Mouse (Mus musculus) MEL (cell line): Measurements from ENCODE around the gene Upk3a. TPM values are rescaled to one million over a fixed set of nuclear protein-coding genes. Genes with fewer than 3 reads are reported as not detected.
A peak's percentile ranks its signal among the peaks of the same experiment; 100 is the strongest.

Experiments
- DNase-seq: peaks from one replicate; pipeline ENCODE4 v3.0.0; 2011; ENCODE audit warnings: low read depth, low spot score
- H3K27ac ChIP-seq: 2 replicates; pipeline ENCODE4 v1.5.1; 2012; ENCODE audit warnings: low read depth, mild to moderate bottlenecking, control low read depth, low read length, moderate library complexity; ENCODE audit not compliant: control insufficient read depth
- H3K27me3 ChIP-seq, 2 experiments: fragments of 150-350 bp in 1 of 2; sonication (generic) in 1 of 2; 2 replicates each; pipeline ENCODE4 v1.6.1; 2012; ENCODE audit warnings: low read length in 2 of 2, mild to moderate bottlenecking in 2 of 2, improper control_type of control experiment in 1 of 2, moderate library complexity in 1 of 2; ENCODE audit not compliant: insufficient read depth in 2 of 2, control insufficient read depth in 1 of 2
- H3K36me3 ChIP-seq, 2 experiments: 2 replicates each; pipeline ENCODE4 v1.6.1; 2012 to 2014; ENCODE audit warnings: low read length in 2 of 2, improper control_type of control experiment in 1 of 2, inconsistent platforms in 1 of 2, mild to moderate bottlenecking in 1 of 2; ENCODE audit not compliant: insufficient read depth in 2 of 2, control insufficient read depth in 1 of 2
- H3K4me1 ChIP-seq, 2 experiments: fragments of 150-350 bp in 1 of 2; sonication (generic) in 1 of 2; 2 replicates each; pipeline ENCODE4 v1.6.1; 2012; ENCODE audit warnings: low read length in 2 of 2, improper control_type of control experiment in 1 of 2, mild to moderate bottlenecking in 1 of 2; ENCODE audit not compliant: insufficient read depth in 2 of 2, control insufficient read depth in 1 of 2
- H3K4me3 ChIP-seq, 2 experiments: fragments of 150-350 bp in 1 of 2; sonication (generic) in 1 of 2; 2 replicates each; pipeline ENCODE4 v1.5.1; 2012; ENCODE audit warnings: low read depth in 2 of 2, low read length in 2 of 2, mild to moderate bottlenecking in 2 of 2, moderate library complexity in 2 of 2, control low read depth in 1 of 2, improper control_type of control experiment in 1 of 2; ENCODE audit not compliant: control insufficient read depth in 1 of 2, insufficient read depth in 1 of 2
- H3K79me2 ChIP-seq: 2 replicates; pipeline ENCODE4 v1.6.1; 2012; ENCODE audit warnings: mild to moderate bottlenecking, low read length, moderate library complexity; ENCODE audit not compliant: control insufficient read depth, poor library complexity, insufficient read depth
- H3K9ac ChIP-seq: 2 replicates; pipeline ENCODE4 v1.6.1; 2012; ENCODE audit warnings: low read depth, mild to moderate bottlenecking, control low read depth, low read length, moderate library complexity; ENCODE audit not compliant: control insufficient read depth, poor library complexity, severe bottlenecking
- H3K9me3 ChIP-seq: fragments of 150-350 bp; sonication (generic); replicated peaks from 2 replicates; pipeline ENCODE4 v1.6.1; 2012; ENCODE audit warnings: mild to moderate bottlenecking, low read length, improper control_type of control experiment, moderate library complexity; ENCODE audit not compliant: insufficient read depth
- BHLHE40 ChIP-seq: IDR thresholded peaks from 2 replicates; pipeline ENCODE4 v1.6.1; 2012; ENCODE audit warnings: low read depth, mild to moderate bottlenecking, inconsistent platforms, low read length, improper control_type of control experiment, borderline replicate concordance
- CHD1 ChIP-seq: IDR thresholded peaks from 2 replicates; pipeline ENCODE4 v1.6.1; 2012; ENCODE audit warnings: low read depth, mild to moderate bottlenecking, inconsistent platforms, low read length, improper control_type of control experiment
- CTCF ChIP-seq, 3 experiments: IDR thresholded peaks in 2 of 3; conservative IDR thresholded peaks in 1 of 3; 2 replicates each; pipeline ENCODE4 v1.5.1; 2011 to 2012; ENCODE audit warnings: low read length in 3 of 3, low read depth in 2 of 3, mild to moderate bottlenecking in 2 of 3, improper control_type of control experiment in 1 of 3, inconsistent platforms in 1 of 3, mixed read lengths in 1 of 3, moderate library complexity in 1 of 3; ENCODE audit not compliant: control insufficient read depth in 1 of 3, insufficient read depth in 1 of 3, poor library complexity in 1 of 3, severe bottlenecking in 1 of 3
- EP300 ChIP-seq, 2 experiments: IDR thresholded peaks; 2 replicates each; pipeline ENCODE4 v1.6.1; 2011; ENCODE audit warnings: improper control_type of control experiment in 2 of 2, low read length in 2 of 2, low read depth in 1 of 2, mild to moderate bottlenecking in 1 of 2
- HCFC1 ChIP-seq: IDR thresholded peaks from 2 replicates; pipeline ENCODE4 v1.6.1; 2012; ENCODE audit warnings: low read depth, mild to moderate bottlenecking, inconsistent platforms, low read length, improper control_type of control experiment, moderate library complexity
- MAFK ChIP-seq: IDR thresholded peaks from 2 replicates; pipeline ENCODE4 v1.6.1; 2011; ENCODE audit warnings: low read depth, mild to moderate bottlenecking, low read length, improper control_type of control experiment, borderline replicate concordance
- MAX ChIP-seq: IDR thresholded peaks from 2 replicates; pipeline ENCODE4 v1.6.1; 2011; ENCODE audit warnings: low read length, improper control_type of control experiment
- MEF2A ChIP-seq: IDR thresholded peaks from 2 replicates; pipeline ENCODE4 v1.6.1; 2014; ENCODE audit warnings: low read depth, mild to moderate bottlenecking, inconsistent platforms, low read length, improper control_type of control experiment; ENCODE audit not compliant: poor library complexity, insufficient replicate concordance, severe bottlenecking; ENCODE audit errors: extremely low read depth
- MYC ChIP-seq: IDR thresholded peaks from 2 replicates; pipeline ENCODE4 v1.6.1; 2011; ENCODE audit warnings: low read depth, mild to moderate bottlenecking, low read length, improper control_type of control experiment, moderate library complexity
- NELFE ChIP-seq: IDR thresholded peaks from 2 replicates; pipeline ENCODE4 v1.6.1; 2011; ENCODE audit warnings: low read depth, low read length, improper control_type of control experiment
- NRF1 ChIP-seq: IDR thresholded peaks from 2 replicates; pipeline ENCODE4 v1.6.1; 2014; ENCODE audit warnings: low read depth, mild to moderate bottlenecking, inconsistent platforms, low read length, improper control_type of control experiment, moderate library complexity; ENCODE audit not compliant: poor library complexity, insufficient read depth, severe bottlenecking
- SIN3A ChIP-seq: IDR thresholded peaks from 2 replicates; pipeline ENCODE4 v1.6.1; 2012; ENCODE audit warnings: low read length, improper control_type of control experiment, inconsistent platforms
- TBP ChIP-seq: IDR thresholded peaks from 2 replicates; pipeline ENCODE4 v1.8.0; 2011; ENCODE audit warnings: low read depth, low read length, improper control_type of control experiment
- UBTF ChIP-seq: IDR thresholded peaks from 2 replicates; pipeline ENCODE4 v1.6.1; 2012; ENCODE audit warnings: low read depth, mild to moderate bottlenecking, inconsistent platforms, low read length, improper control_type of control experiment, moderate library complexity, borderline replicate concordance; ENCODE audit not compliant: insufficient read depth
- ZNF384 ChIP-seq: IDR thresholded peaks from 2 replicates; pipeline ENCODE4 v1.6.1; 2012; ENCODE audit warnings: low read depth, mild to moderate bottlenecking, inconsistent platforms, low read length, improper control_type of control experiment
- polyA plus RNA-seq, 2 experiments: library from polyadenylated mRNA; stranded (reverse) in 1 of 2; unstranded in 1 of 2; fragments of >175 nt in 1 of 2; fragments of >200 nt in 1 of 2; gene quantifications; 2 replicates each; pipeline versions ENCODE4 v1.2.1 to v1.2.4; 2012; ENCODE audit warnings: low replicate concordance in 2 of 2, low read depth in 1 of 2; ENCODE audit not compliant: insufficient read length in 2 of 2, insufficient read depth in 1 of 2, missing spikeins in 1 of 2
- total RNA-seq: library from RNA; depleted of rRNA; stranded (reverse); fragments of 300-350 nt; gene quantifications from 2 replicates; pipeline ENCODE4 v1.2.3, GENCODE M21; 2012

The Upk3a gene
- total and polyA plus RNA-seq, 3 experiments: not detected

DNA sequence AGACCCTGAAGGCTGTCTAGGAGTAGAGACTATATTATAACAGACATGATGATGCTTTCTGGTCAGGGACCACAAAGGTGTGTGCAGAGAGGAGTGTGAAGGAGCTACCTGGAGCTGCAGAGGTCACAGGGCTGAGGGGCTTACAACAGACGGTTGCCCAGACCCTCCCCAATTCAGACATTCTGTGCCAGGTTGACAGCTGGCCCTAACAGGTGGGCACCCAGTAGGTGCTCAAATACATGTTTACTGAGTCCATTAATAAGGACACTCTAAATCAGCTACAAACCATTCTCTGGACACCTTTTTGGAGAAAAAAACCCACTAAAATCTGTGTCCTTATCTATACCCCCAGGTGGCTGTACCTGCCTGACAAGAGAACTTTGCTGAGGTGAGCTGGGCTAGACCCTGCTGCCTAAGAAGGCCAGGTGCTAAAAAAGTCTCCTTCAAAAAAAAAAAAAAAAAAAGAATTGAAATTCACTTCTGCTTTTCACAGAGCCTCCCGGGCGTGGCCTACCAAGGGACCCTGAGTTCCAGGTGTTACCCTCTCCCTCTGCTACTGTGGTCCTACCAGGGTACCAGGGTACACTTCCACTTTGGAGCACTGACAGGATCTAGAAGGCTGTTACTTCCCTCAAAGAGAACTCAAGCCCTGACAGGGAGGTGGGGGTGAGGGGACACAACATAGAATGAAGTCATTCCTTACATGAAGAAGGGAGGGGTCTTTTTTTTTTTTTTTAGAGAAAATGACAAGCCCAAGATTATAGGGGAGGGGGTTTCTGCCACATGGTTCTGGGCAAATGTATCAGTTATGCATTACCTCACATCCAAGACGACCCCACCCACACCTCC, 30.5 kb upstream of the Upk3a start:
- peak; percentile 66 for DNase-seq
- Histone ChIP-seq H3K27me3 (no peaks in the 10 kb centered on the region), H3K9me3 (no peaks in the 10 kb centered on the region), H3K79me2 (peaks cover 5% of the 10 kb centered on the region), H3K27ac (no peak overlapping the region), H3K36me3 (peaks cover 0 to 7% of the 10 kb centered on the region in 2 experiments; a peak in 2 of 4 replicates), H3K9ac (peak overlapping the region; percentile 81), H3K4me1 (peaks cover 0 to 14% of the 10 kb centered on the region in 2 experiments; a peak in 2 of 4 replicates), H3K4me3 (peak overlapping the region; percentile 46 to 74)
- TF ChIP-seq ZNF384: peak; percentile 97
- TF ChIP-seq BHLHE40: no peak
- no peak for TF ChIP-seq NELFE
- TF ChIP-seq CTCF (IDR thresholded peaks at IDR 0.05 in 2 of 3, conservative IDR thresholded peaks at IDR 0.05 in 1 of 3; ENCODE audit: control insufficient read depth in 1 of 3, insufficient read depth in 1 of 3, low read depth in 2 of 3, low read length in 3 of 3, poor library complexity in 1 of 3, severe bottlenecking in 1 of 3): no peak
- TF ChIP-seq HCFC1: no peak
- no peak for TF ChIP-seq MAFK
- TF ChIP-seq SIN3A: 0 out of 2 replicates have a peak, but pooled peaks have one; percentile 25
- TF ChIP-seq TBP: no peak

GRCm38 (mm10) chr15:84987020-84987815, 29.7 kb upstream of the Upk3a start:
- Histone ChIP-seq H3K36me3 (peaks cover 0 to 7% of the 10 kb centered on the region in 2 experiments; a peak in 2 of 4 replicates), H3K27me3 (no peaks in the 10 kb centered on the region), H3K9me3 (no peaks in the 10 kb centered on the region), H3K9ac (peak overlapping the region; percentile 81), H3K79me2 (peaks cover 5% of the 10 kb centered on the region), H3K4me3 (peak overlapping the region; percentile 46 to 74), H3K27ac (no peak overlapping the region), H3K4me1 (peaks cover 0 to 14% of the 10 kb centered on the region in 2 experiments; a peak in 2 of 4 replicates)
- TF ChIP-seq NRF1: no peak
- 0 out of 2 replicates have a peak, but pooled peaks have one; percentile 25 for TF ChIP-seq MYC
- 0 out of 2 replicates have a peak, but pooled peaks have one; percentile 32 for TF ChIP-seq CHD1
- no peak for TF ChIP-seq MEF2A
- peak; percentile 65; the same call in 1 of the 2 replicates for TF ChIP-seq UBTF
- TF ChIP-seq MAX: 0 out of 2 replicates have a peak, but pooled peaks have one; percentile 11
- 0 out of 4 replicates have a peak, but pooled peaks of 1 of the 2 experiments have one; percentile 16 for TF ChIP-seq EP300 (IDR thresholded peaks at IDR 0.05; ENCODE audit: low read depth in 1 of 2, low read length in 2 of 2)
- peak; percentile 68 for DNase-seq
